Mouse (Mus musculus): ENCODE measurements at regions not wholly inside any gene's neighbourhood (a gene's known extent, or its start where the extent isn't known, plus 50 kb on each side); places are given as distances from the start of the nearest gene placed in this dataset.

DNA sequence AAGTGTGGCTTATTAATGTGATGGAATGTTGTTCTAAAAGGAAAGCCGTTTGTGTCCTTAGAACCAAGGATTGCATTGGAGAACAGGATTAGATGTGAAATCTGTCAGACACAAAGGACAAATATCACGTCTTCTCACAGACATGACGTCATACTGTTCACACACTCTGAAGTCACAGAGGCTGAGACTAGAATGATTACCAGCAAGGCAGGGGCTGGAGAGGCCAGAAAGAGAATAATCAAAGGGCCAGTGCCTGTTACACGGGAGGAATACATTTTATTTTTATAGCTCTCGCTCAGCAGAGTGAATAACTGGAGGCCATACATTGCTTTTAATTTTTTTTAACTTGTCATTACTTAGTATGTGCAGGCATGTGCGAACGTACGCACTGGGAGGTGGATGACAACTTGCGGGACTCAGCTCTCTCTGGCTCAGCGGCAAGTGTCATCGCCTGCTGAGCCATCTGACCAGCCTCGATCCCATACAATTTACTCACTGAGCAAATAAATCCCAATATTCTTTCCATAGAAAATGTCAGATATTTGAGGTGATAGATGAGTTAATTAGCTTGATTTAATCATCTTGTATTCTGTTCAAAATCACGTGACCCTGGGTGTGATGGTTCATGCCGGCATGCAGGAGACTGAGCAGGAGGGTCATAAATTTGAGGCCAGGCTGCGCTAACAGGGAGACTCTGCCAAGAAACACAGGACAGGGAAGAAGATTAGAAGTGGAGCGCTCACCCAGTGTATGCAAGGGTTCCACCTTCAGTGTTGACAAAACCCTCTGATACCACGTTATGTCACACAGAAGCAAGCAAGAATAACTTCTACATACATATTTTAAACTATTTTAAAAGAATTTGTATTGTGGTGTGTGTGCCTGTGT lies 109.6 kb downstream of the Fam168b start:
- Histone ChIP-seq H3K36me3 (ENCODE audit: control insufficient read depth, insufficient read depth, low read length) (no peaks in the 10 kb centered on the region), H3K4me3 (ENCODE audit: low read length) (no peak overlapping the region), H3K27me3 (ENCODE audit: control insufficient read depth, insufficient read depth, low read length) (no peaks in the 10 kb centered on the region), H3K9me3 (ENCODE audit: control insufficient read depth, low read length) (no peaks in the 10 kb centered on the region), H3K4me1 (ENCODE audit: control insufficient read depth, insufficient read depth, low read length) (no peaks in the 10 kb centered on the region), H3K4me2 (replicated peaks; ENCODE audit: low read depth, low read length) (no peak overlapping the region), H3K27ac (ENCODE audit: low read depth, low read length) (no peak overlapping the region), H3K9ac (ENCODE audit: low read depth, low read length) (no peak overlapping the region)
- ATAC-seq (ENCODE audit: low FRiP score, low TSS enrichment) = no peak
- WGBS = 57% methylated on average over 17 of the region's 17 CpGs

DNA sequence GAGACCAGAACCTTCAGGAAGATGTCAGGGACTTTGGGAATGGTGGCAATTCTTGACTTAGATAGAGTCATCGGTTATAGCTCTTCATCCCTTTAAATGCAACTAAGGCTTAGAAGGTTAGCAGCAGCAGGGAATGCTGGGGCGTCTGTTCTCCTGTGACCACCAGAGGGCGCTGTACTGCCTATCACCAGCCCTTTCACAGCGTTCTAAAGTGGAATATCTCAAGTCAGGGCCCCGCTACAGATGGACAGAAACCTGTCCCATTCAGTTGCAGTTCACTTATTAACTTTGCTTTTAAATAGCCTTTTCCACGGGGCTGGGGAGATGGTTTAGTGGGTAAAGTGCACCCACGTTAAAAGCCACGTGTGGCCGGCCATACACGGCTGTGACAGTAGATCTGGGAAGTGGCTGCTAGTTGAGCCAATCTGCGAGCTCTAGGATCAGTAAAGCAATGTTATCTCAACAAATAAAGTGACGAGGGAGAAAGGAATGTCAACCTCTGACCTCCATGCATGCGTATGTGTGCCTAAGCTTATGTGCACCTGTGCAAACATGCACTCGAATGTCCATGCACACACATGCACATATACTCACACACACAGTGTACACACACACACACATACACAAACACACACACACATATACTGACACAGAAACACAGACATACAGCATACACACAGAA lies 104.3 kb downstream of the Fam168b start:
- Histone ChIP-seq H3K4me3 (ENCODE audit: low read length) (no peak overlapping the region), H3K27me3 (ENCODE audit: control insufficient read depth, insufficient read depth, low read length) (no peaks in the 10 kb centered on the region), H3K9ac (ENCODE audit: low read depth, low read length) (no peak overlapping the region), H3K9me3 (ENCODE audit: control insufficient read depth, low read length) (no peaks in the 10 kb centered on the region), H3K4me1 (ENCODE audit: control insufficient read depth, insufficient read depth, low read length) (no peaks in the 10 kb centered on the region), H3K4me2 (replicated peaks; ENCODE audit: low read depth, low read length) (no peak overlapping the region), H3K36me3 (ENCODE audit: control insufficient read depth, insufficient read depth, low read length) (no peaks in the 10 kb centered on the region), H3K27ac (ENCODE audit: low read depth, low read length) (no peak overlapping the region)
- WGBS = 46% methylated on average over 14 of the region's 14 CpGs
- 0 out of 2 replicates have a peak, but pooled peaks have one; percentile 39 for ATAC-seq (ENCODE audit: low FRiP score, low TSS enrichment)

DNA sequence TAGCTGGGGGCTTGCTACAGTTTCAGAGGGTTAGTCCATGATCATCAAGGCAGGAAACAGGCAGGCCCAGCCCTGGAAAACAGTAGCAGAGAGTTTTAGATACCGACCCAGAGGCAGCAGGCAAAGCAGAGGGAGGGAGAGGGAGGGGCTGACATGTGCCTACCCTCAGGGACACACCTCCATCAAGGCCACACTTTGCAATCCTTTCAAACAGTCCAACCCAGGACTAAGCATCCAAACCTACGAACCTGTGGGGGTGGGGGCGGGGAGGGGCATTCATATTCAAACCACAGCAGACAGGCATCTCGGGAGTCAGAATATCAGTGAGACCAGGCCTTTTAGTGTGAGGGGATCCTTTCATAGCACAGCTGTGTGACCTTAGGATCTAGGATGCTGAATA lies 103.2 kb downstream of the Fam168b start:
- 78% methylated on average over 4 of the region's 4 CpGs for WGBS
- H3K4me3 ChIP-seq (ENCODE audit: low read length) = no peak overlapping the region
- ATAC-seq (ENCODE audit: low FRiP score, low TSS enrichment) = no peak

DNA sequence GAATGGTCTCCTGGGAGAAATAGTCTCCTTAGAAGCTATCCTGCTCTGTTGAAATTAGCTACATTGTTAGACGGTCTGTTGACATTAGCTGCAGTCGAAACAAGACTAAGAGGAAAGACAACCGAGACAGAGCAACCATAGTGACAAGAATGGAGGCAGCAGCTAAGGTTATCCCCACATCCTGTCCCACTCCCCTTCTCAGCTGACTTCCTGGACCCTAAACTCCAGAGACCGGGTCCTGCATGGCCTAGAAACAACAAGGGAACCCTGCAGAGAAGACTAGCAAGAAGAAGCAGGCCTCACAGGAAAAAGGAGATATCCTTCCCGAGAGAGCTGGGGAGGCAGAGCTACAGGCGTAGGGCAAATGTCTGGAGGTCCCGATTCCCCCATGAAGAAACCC lies 102.0 kb downstream of the Fam168b start:
- ATAC-seq (ENCODE audit: low FRiP score, low TSS enrichment) = no peak
- Histone ChIP-seq H3K9ac (ENCODE audit: low read depth, low read length) (no peak overlapping the region), H3K9me3 (ENCODE audit: control insufficient read depth, low read length) (no peaks in the 10 kb centered on the region), H3K36me3 (ENCODE audit: control insufficient read depth, insufficient read depth, low read length) (no peaks in the 10 kb centered on the region), H3K27ac (ENCODE audit: low read depth, low read length) (no peak overlapping the region), H3K4me2 (replicated peaks; ENCODE audit: low read depth, low read length) (no peak overlapping the region), H3K4me1 (ENCODE audit: control insufficient read depth, insufficient read depth, low read length) (no peaks in the 10 kb centered on the region), H3K27me3 (ENCODE audit: control insufficient read depth, insufficient read depth, low read length) (no peaks in the 10 kb centered on the region), H3K4me3 (ENCODE audit: low read length) (no peak overlapping the region)
- WGBS = 59% methylated on average over 7 of the region's 7 CpGs

More for the DNA sequence above, 103.2 kb downstream of the Fam168b start:
- H3K36me3 ChIP-seq (ENCODE audit: control insufficient read depth, insufficient read depth, low read length) = no peaks in the 10 kb centered on the region
- no peak overlapping the region for H3K4me2 ChIP-seq (replicated peaks; ENCODE audit: low read depth, low read length)
- H3K9ac ChIP-seq (ENCODE audit: low read depth, low read length) = no peak overlapping the region
- H3K4me1 ChIP-seq (ENCODE audit: control insufficient read depth, insufficient read depth, low read length) = no peaks in the 10 kb centered on the region
- H3K27ac ChIP-seq (ENCODE audit: low read depth, low read length) = no peak overlapping the region
- H3K9me3 ChIP-seq (ENCODE audit: control insufficient read depth, low read length) = no peaks in the 10 kb centered on the region
- H3K27me3 ChIP-seq (ENCODE audit: control insufficient read depth, insufficient read depth, low read length) = no peaks in the 10 kb centered on the region

DNA sequence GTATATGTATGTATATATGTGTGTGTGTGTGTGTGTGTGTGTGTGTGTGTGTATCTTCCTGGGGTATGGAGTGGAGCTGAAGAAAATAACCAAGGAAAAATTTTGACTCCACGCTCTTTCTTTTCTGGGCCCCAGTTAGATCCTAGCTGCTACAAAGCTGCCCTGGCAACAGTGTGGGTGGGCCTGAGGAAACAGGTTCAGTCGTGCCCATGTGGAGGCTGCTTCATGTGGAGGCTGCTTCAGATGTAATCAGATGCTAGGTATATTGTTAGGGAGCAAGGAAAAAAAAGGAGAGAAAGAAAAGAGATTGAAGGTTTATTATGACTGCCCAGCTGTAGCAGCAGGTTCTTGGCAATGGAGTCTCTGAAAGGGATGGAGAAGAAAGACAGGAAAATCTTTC lies 100.6 kb downstream of the Fam168b start:
- Histone ChIP-seq H3K27ac (ENCODE audit: low read depth, low read length) (no peak overlapping the region), H3K4me1 (ENCODE audit: control insufficient read depth, insufficient read depth, low read length) (no peaks in the 10 kb centered on the region), H3K4me3 (ENCODE audit: low read length) (no peak overlapping the region), H3K9ac (ENCODE audit: low read depth, low read length) (no peak overlapping the region), H3K4me2 (replicated peaks; ENCODE audit: low read depth, low read length) (no peak overlapping the region), H3K27me3 (ENCODE audit: control insufficient read depth, insufficient read depth, low read length) (no peaks in the 10 kb centered on the region), H3K36me3 (ENCODE audit: control insufficient read depth, insufficient read depth, low read length) (no peaks in the 10 kb centered on the region), H3K9me3 (ENCODE audit: control insufficient read depth, low read length) (no peaks in the 10 kb centered on the region)
- ATAC-seq (ENCODE audit: low FRiP score, low TSS enrichment) = no peak
- 68% methylated on average over 2 of the region's 2 CpGs for WGBS

- no peak for ATAC-seq (ENCODE audit: low FRiP score, low TSS enrichment)
- Histone ChIP-seq H3K27me3 (ENCODE audit: control insufficient read depth, insufficient read depth, low read length) (peaks cover 30% of the 10 kb centered on the region), H3K27ac (ENCODE audit: low read depth, low read length) (no peak overlapping the region), H3K4me3 (ENCODE audit: low read length) (no peak overlapping the region), H3K9ac (ENCODE audit: low read depth, low read length) (no peak overlapping the region), H3K4me1 (ENCODE audit: control insufficient read depth, insufficient read depth, low read length) (0 out of 2 replicates have a peak, but pooled peaks cover 3% of the 10 kb centered on the region), H3K9me3 (ENCODE audit: control insufficient read depth, low read length) (no peaks in the 10 kb centered on the region), H3K36me3 (ENCODE audit: control insufficient read depth, insufficient read depth, low read length) (no peaks in the 10 kb centered on the region), H3K4me2 (replicated peaks; ENCODE audit: low read depth, low read length) (no peak overlapping the region)
- WGBS = 68% methylated on average over 6 of the region's 6 CpGs
Observed at GRCm38 (mm10) chr1:34745881-34746280, 97.0 kb downstream of the Fam168b start.

GRCm38 (mm10) chr1:34749161-34750040 lies 93.5 kb downstream of the Fam168b start:
- WGBS = 8% methylated on average over 14 of the region's 14 CpGs
- Histone ChIP-seq H3K27me3 (ENCODE audit: control insufficient read depth, insufficient read depth, low read length) (peaks cover 48% of the 10 kb centered on the region), H3K9me3 (ENCODE audit: control insufficient read depth, low read length) (no peaks in the 10 kb centered on the region), H3K36me3 (ENCODE audit: control insufficient read depth, insufficient read depth, low read length) (no peaks in the 10 kb centered on the region), H3K4me3 (ENCODE audit: low read length) (no peak overlapping the region; the same call in 1 of the 2 replicates), H3K9ac (ENCODE audit: low read depth, low read length) (no peak overlapping the region), H3K4me2 (replicated peaks; ENCODE audit: low read depth, low read length) (peak overlapping the region; percentile 99; the same call in 1 of the 2 replicates), H3K27ac (ENCODE audit: low read depth, low read length) (no peak overlapping the region), H3K4me1 (ENCODE audit: control insufficient read depth, insufficient read depth, low read length) (0 out of 2 replicates have a peak, but pooled peaks cover 3% of the 10 kb centered on the region)
- ATAC-seq (ENCODE audit: low FRiP score, low TSS enrichment) = 0 out of 2 replicates have a peak, but pooled peaks have one; percentile 20

- H3K4me2 ChIP-seq (replicated peaks; ENCODE audit: low read depth, low read length) = peak overlapping the region; percentile 99
- WGBS = under 1% methylated on average over 86 of the region's 108 CpGs
- ATAC-seq (ENCODE audit: low FRiP score, low TSS enrichment) = peak; percentile 70
- no peak overlapping the region for H3K27ac ChIP-seq (ENCODE audit: low read depth, low read length)
- H3K9me3 ChIP-seq (ENCODE audit: control insufficient read depth, low read length) = no peaks in the 10 kb centered on the region
- H3K36me3 ChIP-seq (ENCODE audit: control insufficient read depth, insufficient read depth, low read length) = no peaks in the 10 kb centered on the region
- peaks cover 48% of the 10 kb centered on the region for H3K27me3 ChIP-seq (ENCODE audit: control insufficient read depth, insufficient read depth, low read length)
- H3K9ac ChIP-seq (ENCODE audit: low read depth, low read length) = peak overlapping the region; percentile 59
- 0 out of 2 replicates have a peak, but pooled peaks cover 3% of the 10 kb centered on the region for H3K4me1 ChIP-seq (ENCODE audit: control insufficient read depth, insufficient read depth, low read length)
- H3K4me3 ChIP-seq (ENCODE audit: low read length) = peak overlapping the region; percentile 70
Observed at GRCm38 (mm10) chr1:34750061-34751054, 92.5 kb downstream of the Fam168b start.
